Mouse (Mus musculus) C2C12 (cell line): Measurements from ENCODE around the gene Hmces.

Experiments
- CEBPB ChIP-seq: IDR thresholded peaks from one replicate; pipeline ENCODE4 v1.6.1; 2011; ENCODE audit warnings: low read depth, mild to moderate bottlenecking, control low read depth, moderate library complexity
- CTCF ChIP-seq: IDR thresholded peaks from one replicate; pipeline ENCODE4 v1.5.1; 2011; ENCODE audit not compliant: control insufficient read depth, insufficient read depth, insufficient read length
- MAX ChIP-seq: IDR thresholded peaks from one replicate; pipeline ENCODE4 v1.6.1; 2011; ENCODE audit warnings: mild to moderate bottlenecking, control low read depth
- MYOD1 ChIP-seq: IDR thresholded peaks from one replicate; pipeline ENCODE4 v1.6.1; 2011; ENCODE audit warnings: low read depth; ENCODE audit not compliant: control insufficient read depth, insufficient read length
- USF1 ChIP-seq: IDR thresholded peaks from one replicate; pipeline ENCODE4 v1.6.1; 2011; ENCODE audit warnings: low read depth, mild to moderate bottlenecking, control low read depth, moderate library complexity

- TF ChIP-seq MYOD1, result no peak
- TF ChIP-seq CTCF, result no peak
- TF ChIP-seq MAX, result no peak
- no peak for TF ChIP-seq USF1
- TF ChIP-seq CEBPB, result no peak
Measured at GRCm38 (mm10) chr6:87875083-87875482, 38.7 kb upstream of the Hmces start.
